Mouse (Mus musculus): Measurements from ENCODE around the gene Olfr775. TPM values are rescaled to one million over a fixed set of nuclear protein-coding genes. Genes with fewer than 3 reads are reported as not detected.

Gene Olfr775
- total and polyA plus RNA-seq, 3 experiments, result not detected

DNA sequence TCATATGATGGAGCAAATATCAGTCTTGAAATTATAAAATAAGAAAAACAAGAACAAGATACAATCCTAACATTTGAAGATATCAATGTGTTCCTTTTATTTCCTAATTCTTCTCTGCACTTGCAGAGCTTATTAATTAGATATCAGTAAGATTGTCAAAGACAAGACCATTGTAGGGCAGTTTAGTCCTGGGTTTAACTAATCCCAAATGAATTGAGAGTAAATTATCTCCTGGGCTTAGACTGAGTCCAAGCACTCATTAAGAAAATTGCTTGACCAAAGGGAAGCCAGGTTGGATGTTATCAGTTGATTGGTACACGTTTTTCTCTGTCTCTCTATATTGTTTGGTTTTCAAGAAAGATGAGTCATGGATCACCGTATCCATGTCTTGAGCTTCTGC, 12.3 kb upstream of the Olfr775 start, which contains the start of gene Olfr774:
Gene Olfr774 (plus strand): TSS at position 301 of the 400 bp plus-strand sequence.
- Histone ChIP-seq H3K27me3 (ENCODE audit: control insufficient read depth in 1 of 2, insufficient read depth in 2 of 2, low read length in 2 of 2) (no peaks in the 10 kb centered on the region), H3K79me2 (ENCODE audit: control insufficient read depth, insufficient read depth, low read length, poor library complexity) (no peaks in the 10 kb centered on the region), H3K4me1 (ENCODE audit: control insufficient read depth in 1 of 2, insufficient read depth in 2 of 2, low read length in 2 of 2) (no peaks in the 10 kb centered on the region), H3K36me3 (ENCODE audit: control insufficient read depth in 1 of 2, insufficient read depth in 2 of 2, low read length in 2 of 2) (no peaks in the 10 kb centered on the region), H3K9ac (ENCODE audit: control insufficient read depth, low read depth, low read length, poor library complexity, severe bottlenecking) (no peak within 1 kb of the TSS), H3K27ac (ENCODE audit: control insufficient read depth, low read depth, low read length) (no peak within 1 kb of the TSS), H3K9me3 (replicated peaks; ENCODE audit: insufficient read depth, low read length) (no peaks in the 10 kb centered on the region), H3K4me3 (ENCODE audit: control insufficient read depth in 1 of 2, insufficient read depth in 1 of 2, low read depth in 2 of 2, low read length in 2 of 2) (no peak within 1 kb of the TSS)
- no peak for TF ChIP-seq SIN3A (IDR thresholded peaks at IDR 0.05; ENCODE audit: low read length)
- no peak for TF ChIP-seq MYC (IDR thresholded peaks at IDR 0.05; ENCODE audit: low read depth, low read length)
- no peak for TF ChIP-seq MEF2A (IDR thresholded peaks at IDR 0.05; ENCODE audit: extremely low read depth, insufficient replicate concordance, low read depth, low read length, poor library complexity, severe bottlenecking)
- TF ChIP-seq MXI1 (IDR thresholded peaks at IDR 0.05; ENCODE audit: low read depth, low read length), result no peak
- TF ChIP-seq JUND (IDR thresholded peaks at IDR 0.05; ENCODE audit: low read depth, low read length), result no peak
- no peak for TF ChIP-seq TBP (IDR thresholded peaks at IDR 0.05; ENCODE audit: low read depth, low read length)
- no peak for TF ChIP-seq ZC3H11A (IDR thresholded peaks at IDR 0.05; ENCODE audit: low read depth, low read length)
- TF ChIP-seq MAFK (IDR thresholded peaks at IDR 0.05; ENCODE audit: borderline replicate concordance, low read depth, low read length), result no peak
- no peak for TF ChIP-seq HCFC1 (IDR thresholded peaks at IDR 0.05; ENCODE audit: low read depth, low read length)
- TF ChIP-seq ETS1 (IDR thresholded peaks at IDR 0.05; ENCODE audit: low read depth, low read length), result no peak
- DNase-seq (ENCODE audit: low read depth, low spot score), result no peak

DNA sequence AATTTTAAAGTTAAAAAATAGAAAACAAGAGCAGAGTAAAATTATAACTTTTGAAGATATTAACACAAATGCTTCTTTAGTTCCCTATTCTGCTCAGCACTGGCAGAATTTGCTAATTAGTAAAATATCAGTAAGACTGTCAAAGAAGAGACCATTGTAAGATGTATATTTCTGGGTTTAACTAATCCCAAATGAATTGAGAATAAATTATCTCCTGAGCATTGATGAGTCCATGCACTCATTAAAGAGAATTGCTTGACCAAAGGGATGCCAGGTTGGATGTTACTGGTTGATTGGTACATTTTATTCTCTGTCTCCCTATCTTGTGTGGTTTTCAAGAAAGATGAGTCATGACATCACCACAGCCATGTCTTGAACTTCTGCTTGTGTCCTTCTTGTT, 10.6 kb downstream of the Olfr775 start, which contains the start of gene Olfr776:
Gene Olfr776 (plus strand): TSS at position 301 of the 400 bp plus-strand sequence.
- H3K4me3 ChIP-seq (ENCODE audit: control insufficient read depth in 1 of 2, insufficient read depth in 1 of 2, low read depth in 2 of 2, low read length in 2 of 2), result no peak within 1 kb of the TSS
- TF ChIP-seq RAD21 (IDR thresholded peaks at IDR 0.05; ENCODE audit: low read depth, low read length) (no peak), MXI1 (IDR thresholded peaks at IDR 0.05; ENCODE audit: low read depth, low read length) (no peak), HCFC1 (IDR thresholded peaks at IDR 0.05; ENCODE audit: low read depth, low read length) (no peak), E2F4 (IDR thresholded peaks at IDR 0.05; ENCODE audit: borderline replicate concordance, low read depth, low read length) (no peak)
- no peaks in the 10 kb centered on the region for H3K79me2 ChIP-seq (ENCODE audit: control insufficient read depth, insufficient read depth, low read length, poor library complexity)
- H3K9ac ChIP-seq (ENCODE audit: control insufficient read depth, low read depth, low read length, poor library complexity, severe bottlenecking), result no peak within 1 kb of the TSS
- no peak within 1 kb of the TSS for H3K27ac ChIP-seq (ENCODE audit: control insufficient read depth, low read depth, low read length)
- H3K9me3 ChIP-seq (replicated peaks; ENCODE audit: insufficient read depth, low read length), result no peaks in the 10 kb centered on the region
- H3K4me1 ChIP-seq (ENCODE audit: control insufficient read depth in 1 of 2, insufficient read depth in 2 of 2, low read length in 2 of 2), result no peaks in the 10 kb centered on the region
- DNase-seq (ENCODE audit: low read depth, low spot score), result no peak
- H3K27me3 ChIP-seq (ENCODE audit: control insufficient read depth in 1 of 2, insufficient read depth in 2 of 2, low read length in 2 of 2), result no peaks in the 10 kb centered on the region
- no peaks in the 10 kb centered on the region for H3K36me3 ChIP-seq (ENCODE audit: control insufficient read depth in 1 of 2, insufficient read depth in 2 of 2, low read length in 2 of 2)

DNA sequence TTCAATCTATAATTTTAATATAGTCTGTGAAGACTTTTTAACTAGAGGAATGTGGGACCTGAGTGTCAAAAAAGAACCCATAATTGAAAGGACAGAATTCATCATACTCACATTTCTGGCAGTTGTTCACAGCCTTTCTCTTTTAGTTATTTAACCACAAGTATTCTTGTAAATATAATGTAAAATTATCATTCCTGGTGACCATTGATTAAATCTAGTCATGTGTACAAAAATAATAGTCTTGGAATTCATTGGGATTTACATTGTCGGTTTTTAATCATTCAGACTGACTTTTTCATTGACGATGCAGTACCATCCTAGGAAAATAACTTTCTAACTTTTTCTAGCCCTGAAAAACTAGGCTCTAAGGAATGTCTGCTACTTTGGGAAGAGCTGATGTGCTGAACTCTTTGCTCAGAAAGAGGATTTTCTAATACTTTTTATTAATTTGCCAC, 22.9 kb downstream of the Olfr775 start, which contains the start of gene Olfr777:
Gene Olfr777 (minus strand): TSS at position 405 of the 455 bp plus-strand sequence.
- Histone ChIP-seq H3K9me3 (replicated peaks; ENCODE audit: insufficient read depth, low read length) (no peaks in the 10 kb centered on the region), H3K4me3 (ENCODE audit: control insufficient read depth in 1 of 2, insufficient read depth in 1 of 2, low read depth in 2 of 2, low read length in 2 of 2) (no peak within 1 kb of the TSS), H3K27me3 (ENCODE audit: control insufficient read depth in 1 of 2, insufficient read depth in 2 of 2, low read length in 2 of 2) (no peaks in the 10 kb centered on the region), H3K27ac (ENCODE audit: control insufficient read depth, low read depth, low read length) (no peak within 1 kb of the TSS), H3K9ac (ENCODE audit: control insufficient read depth, low read depth, low read length, poor library complexity, severe bottlenecking) (no peak within 1 kb of the TSS), H3K4me1 (ENCODE audit: control insufficient read depth in 1 of 2, insufficient read depth in 2 of 2, low read length in 2 of 2) (no peaks in the 10 kb centered on the region), H3K79me2 (ENCODE audit: control insufficient read depth, insufficient read depth, low read length, poor library complexity) (no peaks in the 10 kb centered on the region), H3K36me3 (ENCODE audit: control insufficient read depth in 1 of 2, insufficient read depth in 2 of 2, low read length in 2 of 2) (no peaks in the 10 kb centered on the region)
- TF ChIP-seq JUND (IDR thresholded peaks at IDR 0.05; ENCODE audit: low read depth, low read length) (no peak), CTCF (IDR thresholded peaks at IDR 0.05 in 2 of 3, conservative IDR thresholded peaks at IDR 0.05 in 1 of 3; ENCODE audit: control insufficient read depth in 1 of 3, insufficient read depth in 1 of 3, low read depth in 2 of 3, low read length in 3 of 3, poor library complexity in 1 of 3, severe bottlenecking in 1 of 3) (no peak), ZMIZ1 (IDR thresholded peaks at IDR 0.05; ENCODE audit: low read depth, low read length) (no peak), USF1 (IDR thresholded peaks at IDR 0.05; ENCODE audit: low read depth, low read length) (no peak), RCOR1 (IDR thresholded peaks at IDR 0.05; ENCODE audit: low read depth, low read length) (no peak), NELFE (IDR thresholded peaks at IDR 0.05; ENCODE audit: low read depth, low read length) (no peak), EP300 (IDR thresholded peaks at IDR 0.05; ENCODE audit: low read depth in 1 of 2, low read length in 2 of 2) (no peak), NRF1 (IDR thresholded peaks at IDR 0.05; ENCODE audit: insufficient read depth, low read depth, low read length, poor library complexity, severe bottlenecking) (no peak), MEF2A (IDR thresholded peaks at IDR 0.05; ENCODE audit: extremely low read depth, insufficient replicate concordance, low read depth, low read length, poor library complexity, severe bottlenecking) (no peak), BHLHE40 (IDR thresholded peaks at IDR 0.05; ENCODE audit: borderline replicate concordance, low read depth, low read length) (no peak), MAFK (IDR thresholded peaks at IDR 0.05; ENCODE audit: borderline replicate concordance, low read depth, low read length) (no peak), USF2 (IDR thresholded peaks at IDR 0.05; ENCODE audit: borderline replicate concordance in 1 of 2, insufficient read depth in 1 of 2, low read depth in 1 of 2, low read length in 2 of 2) (no peak), POLR2AphosphoS5 (IDR thresholded peaks at IDR 0.05; ENCODE audit: borderline replicate concordance, low read depth, low read length) (no peak), MYB (IDR thresholded peaks at IDR 0.05; ENCODE audit: low read depth, low read length) (no peak), E2F4 (IDR thresholded peaks at IDR 0.05; ENCODE audit: borderline replicate concordance, low read depth, low read length) (no peak)
- no peak for DNase-seq (ENCODE audit: low read depth, low spot score)
